Mouse (Mus musculus) limb, embryonic 11.5 days (tissue): ENCODE measurements at regions not wholly inside any gene's neighbourhood (a gene's known extent, or its start where the extent isn't known, plus 50 kb on each side); places are given as distances from the start of the nearest gene placed in this dataset.

Source experiments
- ATAC-seq: fragments of 200-750 bp; cut with Nextera tagmentation; 2 replicates; pipeline ENCODE4 v1.8.0; 2017; ENCODE audit warnings: low read depth; ENCODE audit not compliant: insufficient number of reproducible peaks, low FRiP score, low TSS enrichment
- DNase-seq: peaks from one replicate; pipeline ENCODE4 v3.0.0-alpha.2; 2015; ENCODE audit warnings: low spot score
- H3K27ac ChIP-seq: fragments of 300-500 bp; sonication (generic); replicated peaks from 2 replicates; pipeline ENCODE4 v1.5.1; 2014; ENCODE audit warnings: low read depth, mild to moderate bottlenecking, low read length
- H3K27me3 ChIP-seq: fragments of 300-500 bp; sonication (generic); 2 replicates; pipeline ENCODE4 v1.6.1; 2014; ENCODE audit warnings: mild to moderate bottlenecking, low read length, mixed read lengths; ENCODE audit not compliant: control insufficient read depth, insufficient read depth
- H3K36me3 ChIP-seq: fragments of 300-500 bp; sonication (generic); 2 replicates; pipeline ENCODE4 v1.6.1; 2014; ENCODE audit warnings: mild to moderate bottlenecking, low read length, moderate library complexity, mixed read lengths; ENCODE audit not compliant: control insufficient read depth, insufficient read depth
- H3K4me1 ChIP-seq: fragments of 300-500 bp; sonication (generic); 2 replicates; pipeline ENCODE4 v1.6.1; 2014; ENCODE audit warnings: low read length, mixed read lengths; ENCODE audit not compliant: control insufficient read depth, insufficient read depth
- H3K4me2 ChIP-seq: fragments of 300-500 bp; sonication (generic); 2 replicates; pipeline ENCODE4 v1.6.1; 2014; ENCODE audit warnings: low read depth, mild to moderate bottlenecking, moderate library complexity; ENCODE audit not compliant: severe bottlenecking
- H3K4me3 ChIP-seq: fragments of 300-500 bp; sonication (generic); 2 replicates; pipeline ENCODE4 v1.5.1; 2014; ENCODE audit warnings: low read depth, low read length
- H3K9ac ChIP-seq: fragments of 300-500 bp; sonication (generic); 2 replicates; pipeline ENCODE4 v1.6.1; 2014; ENCODE audit warnings: mild to moderate bottlenecking, low read length
- H3K9me3 ChIP-seq: fragments of 300-500 bp; sonication (generic); 2 replicates; pipeline ENCODE4 v1.6.1; 2016; ENCODE audit warnings: low read length; ENCODE audit not compliant: control insufficient read depth
- WGBS: fragments of 180-500 bp; shearing (Covaris S2); extraction: QIAGEN DNeasy Blood & Tissue Kit; methylation state at CpG from one replicate; pipeline ENCODE4 v1.1.7; 2014; 5-methylcytosine and 5-hydroxymethylcytosine counted together

DNA sequence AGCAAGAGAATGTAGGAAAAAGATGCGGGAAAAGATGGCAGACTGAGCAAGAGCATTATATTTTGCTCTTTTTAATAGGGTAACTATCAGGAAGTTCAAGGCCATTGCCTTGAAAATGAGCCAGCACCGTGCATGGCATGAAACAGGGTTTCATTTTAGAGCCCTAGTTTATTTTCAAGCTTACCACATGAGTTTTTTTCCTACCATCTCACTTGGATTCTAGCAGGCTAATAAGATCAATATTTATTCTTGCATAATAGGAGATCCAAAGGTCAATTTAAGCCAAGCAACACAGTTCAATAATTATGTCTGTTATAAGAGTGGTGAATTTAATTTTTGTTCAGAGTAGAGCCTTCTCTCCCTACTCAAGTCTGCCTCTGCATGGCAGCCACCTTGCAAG is 149.9 kb upstream of the Plppr1 start:
- DNase-seq = no peak
- Histone ChIP-seq H3K27ac (no peak overlapping the region), H3K27me3 (no peaks in the 10 kb centered on the region), H3K4me2 (no peak overlapping the region), H3K36me3 (no peaks in the 10 kb centered on the region), H3K9me3 (no peaks in the 10 kb centered on the region), H3K4me1 (peaks cover 4% of the 10 kb centered on the region; the same call in 1 of the 2 replicates), H3K4me3 (no peak overlapping the region), H3K9ac (no peak overlapping the region)
- no peak for ATAC-seq
- 77% methylated on average over 2 of the region's 2 CpGs for WGBS

DNA sequence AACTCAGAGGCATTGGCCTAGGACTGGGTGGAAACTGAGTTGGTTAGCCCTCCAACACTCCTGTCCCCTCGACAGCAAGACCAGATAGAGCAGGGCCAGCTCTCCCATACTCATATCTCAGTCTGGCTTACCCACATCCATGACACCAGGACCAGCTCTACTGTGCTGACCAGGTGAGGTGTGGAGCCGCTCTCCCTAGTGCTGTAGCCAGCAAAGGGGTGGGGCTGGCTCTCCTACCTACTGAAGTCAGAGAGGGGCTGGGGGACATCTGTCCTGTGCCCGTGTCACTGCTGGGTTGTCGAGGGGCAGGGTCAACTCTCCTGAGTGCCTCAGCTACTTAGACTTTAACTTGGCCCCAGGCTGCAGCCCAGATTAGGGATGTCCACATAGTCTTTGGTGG is 145.8 kb upstream of the Plppr1 start:
- ATAC-seq (peak; percentile 54; the same call in 1 of the 2 replicates), DNase-seq (no peak)
- Histone ChIP-seq H3K9ac (no peak overlapping the region), H3K36me3 (no peaks in the 10 kb centered on the region), H3K27ac (no peak overlapping the region), H3K4me1 (no peaks in the 10 kb centered on the region), H3K9me3 (no peaks in the 10 kb centered on the region), H3K27me3 (no peaks in the 10 kb centered on the region), H3K4me2 (no peak overlapping the region), H3K4me3 (no peak overlapping the region)
- WGBS = 75% methylated on average over 4 of the region's 4 CpGs

DNA sequence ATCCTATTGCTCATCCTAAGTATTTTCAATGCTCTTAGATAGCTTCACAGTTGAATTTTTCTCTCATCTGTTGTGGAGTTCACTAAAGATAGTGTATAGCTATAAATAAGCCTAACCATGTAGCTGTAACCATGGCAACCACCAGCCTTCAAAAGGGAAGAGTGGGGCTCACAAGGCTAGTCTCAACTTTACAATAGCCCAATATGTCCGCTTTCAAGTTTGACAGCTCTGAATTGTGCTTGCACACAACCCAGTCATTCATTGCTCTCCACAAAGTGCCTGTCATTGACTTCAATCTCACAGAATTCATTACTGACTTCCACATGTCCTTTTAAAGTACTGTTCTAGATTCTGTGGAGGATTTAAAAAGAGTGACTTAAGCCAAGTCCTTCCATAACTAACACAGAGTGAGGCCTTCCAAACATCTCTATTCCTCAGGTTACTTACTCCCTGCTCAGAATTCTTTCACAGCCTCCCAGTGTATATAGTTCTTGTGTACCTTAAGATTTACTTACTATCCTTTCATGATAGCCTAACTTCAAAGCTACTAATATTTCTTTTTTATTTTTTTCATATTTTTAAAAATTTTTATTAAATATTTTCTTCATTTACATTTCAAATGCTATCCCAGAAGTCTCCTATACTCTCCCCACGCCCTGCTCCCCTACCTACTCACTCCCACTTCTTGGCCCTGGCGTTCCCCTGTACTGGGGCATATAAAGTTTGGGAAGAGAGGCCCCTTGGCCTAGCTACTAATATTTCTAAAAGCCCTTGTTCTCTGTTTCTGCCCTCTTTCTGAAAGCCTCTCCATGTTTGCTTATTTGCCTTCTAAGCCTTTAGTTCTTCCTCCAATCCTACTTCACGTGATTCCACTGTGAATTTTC is 134.3 kb upstream of the Plppr1 start:
- DNase-seq (no peak), ATAC-seq (no peak)
- no peak overlapping the region for H3K4me2 ChIP-seq
- H3K36me3 ChIP-seq = no peaks in the 10 kb centered on the region
- no peak overlapping the region for H3K27ac ChIP-seq
- H3K9ac ChIP-seq = no peak overlapping the region
- no peaks in the 10 kb centered on the region for H3K9me3 ChIP-seq
- 74% methylated on average over 4 of the region's 4 CpGs for WGBS
- no peaks in the 10 kb centered on the region for H3K4me1 ChIP-seq
- no peak overlapping the region for H3K4me3 ChIP-seq
- no peaks in the 10 kb centered on the region for H3K27me3 ChIP-seq

DNA sequence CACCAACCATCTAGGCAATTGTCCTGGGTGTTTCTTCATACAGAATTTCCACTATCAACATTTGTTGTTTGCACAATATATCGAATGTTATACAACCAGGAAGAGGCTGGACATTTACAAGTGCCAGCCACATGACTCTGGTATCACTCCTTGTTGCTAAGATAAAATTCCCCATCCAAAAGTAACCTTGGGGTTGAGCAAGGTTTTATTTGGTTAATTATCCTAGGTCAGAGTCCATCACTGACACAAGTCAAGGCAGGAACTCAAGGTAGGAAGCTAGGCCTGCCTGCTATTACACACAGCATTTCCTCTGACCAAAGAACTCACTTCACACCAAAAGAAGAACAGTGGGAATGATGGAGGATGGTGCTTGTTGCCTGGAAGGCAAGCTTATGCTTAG is 120.7 kb upstream of the Plppr1 start:
- Histone ChIP-seq H3K27ac (no peak overlapping the region), H3K27me3 (no peaks in the 10 kb centered on the region), H3K36me3 (no peaks in the 10 kb centered on the region), H3K4me2 (no peak overlapping the region), H3K4me1 (no peaks in the 10 kb centered on the region), H3K9ac (no peak overlapping the region), H3K9me3 (no peaks in the 10 kb centered on the region), H3K4me3 (no peak overlapping the region)
- ATAC-seq = no peak
- DNase-seq = no peak
- 83% methylated on average over 1 of the region's 1 CpGs for WGBS

DNA sequence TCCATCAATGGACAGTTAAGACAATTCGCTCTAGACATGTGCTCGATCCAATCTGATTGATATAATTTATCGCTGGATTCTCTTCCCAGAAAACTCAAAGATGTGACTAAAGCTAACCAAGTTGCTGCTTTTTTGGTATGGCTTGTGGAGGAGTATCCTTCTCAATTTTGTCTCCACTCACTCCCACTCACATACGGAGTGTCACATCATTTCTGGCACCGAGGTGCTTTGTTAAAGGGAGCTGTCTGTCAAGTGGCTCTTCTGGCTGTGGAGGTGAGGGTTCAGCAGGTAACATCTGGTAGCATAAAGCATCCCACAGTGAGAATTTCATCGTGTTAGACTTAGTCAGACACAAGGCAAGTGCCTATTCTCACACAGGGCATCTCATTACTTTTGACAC is 120.2 kb upstream of the Plppr1 start:
- Histone ChIP-seq H3K27me3 (no peaks in the 10 kb centered on the region), H3K4me1 (no peaks in the 10 kb centered on the region), H3K9ac (no peak overlapping the region), H3K9me3 (no peaks in the 10 kb centered on the region), H3K4me3 (no peak overlapping the region), H3K36me3 (no peaks in the 10 kb centered on the region), H3K4me2 (no peak overlapping the region), H3K27ac (no peak overlapping the region)
- DNase-seq (no peak), ATAC-seq (no peak)
- 87% methylated on average over 6 of the region's 6 CpGs for WGBS

DNA sequence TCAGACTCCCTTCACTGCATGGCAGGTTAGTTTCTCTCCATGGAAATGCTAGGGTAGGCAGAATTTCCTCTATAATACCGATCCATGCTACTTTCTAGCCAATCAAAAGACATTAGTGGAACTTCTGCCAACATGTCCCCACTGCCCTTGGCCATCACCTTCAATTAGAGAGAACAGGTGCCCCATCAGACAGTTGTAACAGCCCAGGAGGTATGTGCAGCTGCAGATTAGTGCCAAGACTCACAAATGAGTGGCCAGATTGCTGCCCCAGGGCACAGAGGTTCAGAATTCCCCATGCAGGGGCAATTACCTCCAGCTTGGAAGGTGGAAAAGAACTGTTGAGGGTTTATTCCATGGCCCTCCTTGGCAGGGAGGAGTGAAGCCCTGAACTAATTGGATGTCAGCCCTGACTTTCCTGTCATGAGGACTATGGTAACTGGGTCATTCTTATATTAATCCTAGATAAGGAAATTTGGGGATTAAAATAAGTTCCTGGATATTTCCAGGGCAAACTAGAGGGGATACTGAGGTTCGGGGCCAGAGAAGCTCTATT is 113.7 kb upstream of the Plppr1 start:
- H3K4me3 ChIP-seq = no peak overlapping the region
- 76% methylated on average over 2 of the region's 2 CpGs for WGBS
- H3K27me3 ChIP-seq = no peaks in the 10 kb centered on the region
- ATAC-seq (no peak), DNase-seq (no peak)
- no peaks in the 10 kb centered on the region for H3K4me1 ChIP-seq
- H3K27ac ChIP-seq = no peak overlapping the region
- no peaks in the 10 kb centered on the region for H3K36me3 ChIP-seq
- H3K9ac ChIP-seq = no peak overlapping the region
- no peak overlapping the region for H3K4me2 ChIP-seq
- no peaks in the 10 kb centered on the region for H3K9me3 ChIP-seq

DNA sequence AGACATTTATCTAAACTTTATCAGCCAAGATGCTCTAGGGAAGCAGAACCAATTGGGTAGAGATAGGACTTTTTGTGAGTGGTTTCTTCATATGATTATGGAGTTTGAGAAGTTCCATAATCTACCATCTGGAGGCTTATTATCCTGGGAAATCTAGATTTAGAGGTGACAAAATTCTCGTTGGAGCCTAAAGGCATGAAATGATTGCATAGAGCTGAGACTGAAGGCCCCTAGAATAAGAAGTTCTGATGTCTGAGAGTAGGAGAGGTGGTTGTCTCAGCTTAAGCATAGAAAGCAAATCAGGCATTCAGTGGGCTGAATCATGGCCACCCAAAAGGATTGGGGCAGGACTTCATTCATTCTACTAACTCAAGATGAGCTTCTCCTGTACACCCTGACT is 106.1 kb upstream of the Plppr1 start:
- Histone ChIP-seq H3K4me1 (no peaks in the 10 kb centered on the region), H3K9me3 (no peaks in the 10 kb centered on the region), H3K36me3 (no peaks in the 10 kb centered on the region), H3K27me3 (no peaks in the 10 kb centered on the region), H3K4me3 (no peak overlapping the region), H3K27ac (no peak overlapping the region), H3K9ac (no peak overlapping the region), H3K4me2 (no peak overlapping the region)
- no peak for DNase-seq
- no peak for ATAC-seq
- 54% methylated on average over 1 of the region's 1 CpGs for WGBS

DNA sequence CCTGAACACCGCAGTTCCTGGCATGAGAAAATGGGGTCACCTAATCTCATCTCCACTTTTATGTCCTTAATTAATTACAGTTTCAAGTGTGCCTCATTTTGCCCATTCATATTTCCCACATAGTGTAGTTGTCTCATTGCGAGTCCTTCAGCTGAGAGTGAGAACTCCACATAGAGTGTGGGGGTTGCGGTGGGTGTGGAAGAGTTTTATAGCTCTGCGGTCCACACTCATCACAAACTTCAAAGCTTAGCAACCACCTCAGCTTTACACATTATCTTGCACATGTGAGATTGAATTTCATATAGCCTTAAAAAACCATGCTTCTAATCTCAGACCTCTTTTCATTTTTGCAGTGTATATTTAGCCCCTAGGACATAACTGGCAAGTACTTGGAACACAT is 83.3 kb upstream of the Plppr1 start:
- WGBS = 88% methylated on average over 4 of the region's 4 CpGs
- H3K4me1 ChIP-seq = no peaks in the 10 kb centered on the region
- no peak overlapping the region for H3K4me3 ChIP-seq
- H3K36me3 ChIP-seq = no peaks in the 10 kb centered on the region
- no peak overlapping the region for H3K4me2 ChIP-seq
- no peaks in the 10 kb centered on the region for H3K27me3 ChIP-seq
- DNase-seq = no peak
- no peak overlapping the region for H3K27ac ChIP-seq
- H3K9me3 ChIP-seq = no peaks in the 10 kb centered on the region
- H3K9ac ChIP-seq = no peak overlapping the region
- ATAC-seq = no peak
